Mouse (Mus musculus) liver, embryonic 11.5 days (tissue): Measurements from ENCODE around the gene Plcxd1. TPM values are rescaled to one million over a fixed set of nuclear protein-coding genes. Genes with fewer than 3 reads are reported as not detected.
A peak's percentile ranks its signal among the peaks of the same experiment; 100 is the strongest.

Experiments used
- ATAC-seq: fragments of 200-750 bp; cut with Nextera tagmentation; replicated peaks from 2 replicates; pipeline ENCODE4 v1.8.0; 2017; ENCODE audit warnings: moderate number of reproducible peaks, mild to moderate bottlenecking, moderate TSS enrichment, moderate library complexity; ENCODE audit not compliant: low FRiP score
- DNase-seq: peaks from one replicate; pipeline ENCODE4 v3.0.0-alpha.2; 2017; ENCODE audit warnings: low spot score
- H3K27ac ChIP-seq: fragments of 300-500 bp; sonication (generic); 2 replicates; pipeline ENCODE4 v1.5.1; 2014; ENCODE audit warnings: mild to moderate bottlenecking, low read depth, low read length, control low read depth
- H3K27me3 ChIP-seq: fragments of 300-500 bp; sonication (generic); replicated peaks from 2 replicates; pipeline ENCODE4 v1.6.1; 2014; ENCODE audit warnings: low read length, mixed read lengths; ENCODE audit not compliant: control insufficient read depth, insufficient read depth
- H3K36me3 ChIP-seq: fragments of 300-500 bp; sonication (generic); 2 replicates; pipeline ENCODE4 v1.6.1; 2014; ENCODE audit warnings: mild to moderate bottlenecking, low read length, moderate library complexity, mixed read lengths; ENCODE audit not compliant: control insufficient read depth, insufficient read depth
- H3K4me1 ChIP-seq: fragments of 300-500 bp; sonication (generic); replicated peaks from 2 replicates; pipeline ENCODE4 v1.6.1; 2014; ENCODE audit warnings: low read length, mixed read lengths; ENCODE audit not compliant: control insufficient read depth, insufficient read depth
- H3K4me2 ChIP-seq: fragments of 300-500 bp; sonication (generic); 2 replicates; pipeline ENCODE4 v1.6.1; 2014; ENCODE audit warnings: mild to moderate bottlenecking, control low read depth, moderate library complexity
- H3K4me3 ChIP-seq: fragments of 300-500 bp; sonication (generic); 2 replicates; pipeline ENCODE4 v1.5.1; 2014; ENCODE audit warnings: low read depth, low read length, control low read depth
- H3K9ac ChIP-seq: fragments of 300-500 bp; sonication (generic); 2 replicates; pipeline ENCODE4 v1.6.1; 2014; ENCODE audit warnings: low read depth, low read length, control low read depth
- H3K9me3 ChIP-seq: fragments of 300-500 bp; sonication (generic); 2 replicates; pipeline ENCODE4 v1.6.1; 2016; ENCODE audit warnings: low read length, inconsistent platforms, mixed read lengths; ENCODE audit not compliant: control insufficient read depth
- WGBS: fragments of 180-500 bp; shearing (Covaris S2); extraction: QIAGEN DNeasy Blood & Tissue Kit; methylation state at CpG from one replicate; pipeline ENCODE4 v1.1.7; 2014; 5-methylcytosine and 5-hydroxymethylcytosine counted together
- polyA plus RNA-seq: library from polyadenylated mRNA; unstranded; fragments of >200 nt; fragmentation: Nextera tagmentation; extraction: Ambion mirVana; gene quantifications from 2 replicates; pipeline ENCODE4 v1.2.1, GENCODE M21; 2014

Plcxd1 gene
- polyA plus RNA-seq, 1 experiment from 2014 or later: 0.71 TPM

GRCm38 (mm10) chr5:110135293-110136086, 35.7 kb downstream of the Plcxd1 start, which contains the start of gene Chfr:
Gene Chfr, plus strand, starts transcription at chr5:110135842.
- Histone ChIP-seq H3K9me3 (no peaks in the 10 kb centered on the region; the same call in 1 of the 2 replicates), H3K9ac (peak within 1 kb of the TSS; percentile 80), H3K27ac (peak within 1 kb of the TSS; percentile 46; the same call in 1 of the 2 replicates), H3K27me3 (no peaks in the 10 kb centered on the region), H3K4me2 (peak within 1 kb of the TSS; percentile 68), H3K4me3 (peak within 1 kb of the TSS; percentile 73), H3K4me1 (no peaks in the 10 kb centered on the region; the same call in 1 of the 2 replicates), H3K36me3 (peaks cover 4% of the 10 kb centered on the region; the same call in 1 of the 2 replicates)
- ATAC-seq: peak; percentile 100
- DNase-seq: peak; percentile 99
- WGBS: 2% methylated on average over 46 of the region's 46 CpGs

- H3K36me3 ChIP-seq: peaks cover 4% of the 10 kb centered on the region; the same call in 1 of the 2 replicates
- no peaks in the 10 kb centered on the region for H3K27me3 ChIP-seq
- H3K4me1 ChIP-seq: no peaks in the 10 kb centered on the region; the same call in 1 of the 2 replicates
- WGBS: 5% methylated on average over 18 of the region's 18 CpGs
- peak overlapping the region; percentile 20; the same call in 1 of the 2 replicates for H3K27ac ChIP-seq
- peak overlapping the region; percentile 68 for H3K4me2 ChIP-seq
- ATAC-seq (peak; percentile 42), DNase-seq (no peak)
- H3K4me3 ChIP-seq: peak overlapping the region; percentile 73
- H3K9me3 ChIP-seq: no peaks in the 10 kb centered on the region; the same call in 1 of the 2 replicates
- H3K9ac ChIP-seq: peak overlapping the region; percentile 80
These were observed 36.3 kb downstream of the Plcxd1 start for GRCm38 (mm10) chr5:110136087-110136464.

GRCm38 (mm10) chr5:110137816-110138215, 38.0 kb downstream of the Plcxd1 start:
- Histone ChIP-seq H3K9ac (no peak overlapping the region), H3K27ac (no peak overlapping the region), H3K9me3 (no peaks in the 10 kb centered on the region), H3K4me1 (no peaks in the 10 kb centered on the region; the same call in 1 of the 2 replicates), H3K4me2 (no peak overlapping the region), H3K36me3 (peaks cover 4% of the 10 kb centered on the region; the same call in 1 of the 2 replicates), H3K27me3 (no peaks in the 10 kb centered on the region), H3K4me3 (no peak overlapping the region)
- 91% methylated on average over 3 of the region's 3 CpGs for WGBS
- ATAC-seq (no peak), DNase-seq (no peak)

DNA sequence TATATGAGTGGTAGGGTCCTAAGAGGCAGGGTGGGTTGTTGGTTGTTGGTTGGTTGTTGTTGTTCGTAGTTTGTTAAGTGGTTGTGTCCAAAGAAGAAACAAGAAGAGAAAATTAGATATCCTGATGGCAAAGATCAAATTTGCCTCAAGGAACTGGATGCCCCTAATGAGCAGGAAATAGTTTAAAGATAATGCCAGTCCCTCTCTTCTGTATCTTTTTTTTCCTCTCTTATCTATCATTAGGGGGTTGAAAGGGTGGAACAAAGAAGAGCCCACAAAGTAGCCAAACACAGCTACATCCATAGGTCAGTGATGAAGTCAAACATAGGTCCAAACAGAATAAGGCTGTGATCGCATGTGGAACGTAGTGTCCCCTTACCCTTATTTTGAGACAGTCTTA, 39.6 kb downstream of the Plcxd1 start:
- no peak for DNase-seq
- H3K36me3 ChIP-seq: peaks cover 11% of the 10 kb centered on the region; the same call in 1 of the 2 replicates

DNA sequence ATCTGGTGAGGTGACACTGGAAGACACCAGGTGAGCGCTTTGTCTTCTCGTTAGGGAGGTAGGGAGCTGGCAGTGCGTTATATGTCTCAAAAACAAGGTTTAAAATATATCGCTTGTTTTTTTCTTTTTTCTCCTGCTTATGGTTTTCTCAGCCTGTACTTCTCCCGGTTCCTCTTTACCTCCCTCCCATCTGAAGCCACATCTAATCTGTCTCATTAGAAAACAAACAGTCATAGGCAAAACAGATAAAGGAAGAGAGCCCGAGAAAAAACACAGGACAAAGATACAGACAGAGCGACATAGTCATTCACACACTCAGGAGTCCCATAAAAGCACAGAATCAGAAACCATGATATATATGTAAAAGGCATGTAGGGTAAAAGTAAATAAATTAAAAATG, 40.7 kb downstream of the Plcxd1 start:
- Histone ChIP-seq H3K36me3 (peaks cover 14% of the 10 kb centered on the region; the same call in 1 of the 2 replicates), H3K4me2 (no peak overlapping the region), H3K9me3 (no peaks in the 10 kb centered on the region), H3K4me3 (no peak overlapping the region), H3K4me1 (no peaks in the 10 kb centered on the region; the same call in 1 of the 2 replicates), H3K27ac (no peak overlapping the region), H3K9ac (no peak overlapping the region), H3K27me3 (no peaks in the 10 kb centered on the region)
- DNase-seq (no peak), ATAC-seq (no peak)
- 89% methylated on average over 7 of the region's 7 CpGs for WGBS

More for the DNA sequence above, 39.6 kb downstream of the Plcxd1 start:
- Histone ChIP-seq H3K27me3 (no peaks in the 10 kb centered on the region), H3K4me2 (no peak overlapping the region), H3K4me1 (no peaks in the 10 kb centered on the region; the same call in 1 of the 2 replicates), H3K9ac (no peak overlapping the region), H3K27ac (no peak overlapping the region), H3K4me3 (no peak overlapping the region), H3K9me3 (no peaks in the 10 kb centered on the region)
- ATAC-seq: no peak
- 94% methylated on average over 3 of the region's 3 CpGs for WGBS

DNA sequence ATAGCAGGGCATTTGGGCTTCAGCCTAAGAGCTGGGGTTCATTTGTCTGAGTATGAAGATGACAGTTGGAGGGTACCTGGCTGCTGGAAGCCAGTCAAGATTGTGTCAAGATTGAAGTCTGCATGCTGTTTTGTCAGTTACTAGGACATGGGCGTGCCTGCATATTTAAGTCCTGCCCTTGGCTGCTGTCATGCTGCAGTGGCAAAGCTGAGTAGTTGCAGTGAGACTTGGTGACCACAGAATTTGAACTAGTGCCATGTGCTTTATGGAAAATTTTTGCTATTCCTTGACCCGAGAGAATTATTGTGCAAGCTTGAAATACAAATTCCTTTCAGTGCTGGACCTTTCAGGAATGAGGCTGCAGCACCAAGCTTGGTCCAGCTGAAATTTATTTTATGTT, 42.5 kb downstream of the Plcxd1 start:
- H3K36me3 ChIP-seq: peaks cover 23% of the 10 kb centered on the region

DNA sequence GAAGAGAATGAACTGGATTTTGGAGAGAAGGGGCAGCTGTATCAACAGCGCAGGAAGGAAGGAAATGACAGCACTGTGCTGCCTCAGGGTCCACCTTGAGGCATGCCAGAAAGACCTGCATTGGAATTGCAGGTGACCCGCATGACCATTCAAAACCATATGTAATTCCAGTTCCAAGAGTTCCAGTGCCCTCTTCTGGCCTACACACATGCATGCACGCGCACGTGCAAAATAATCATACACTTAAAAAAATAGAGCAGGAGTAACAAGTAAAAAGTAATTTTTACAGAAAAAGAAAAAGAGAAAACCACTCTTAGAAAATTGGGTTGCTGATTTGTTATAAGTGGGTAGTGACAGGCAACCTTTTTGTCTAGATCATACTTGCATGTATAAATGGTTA, 43.2 kb downstream of the Plcxd1 start:
- H3K9me3 ChIP-seq: no peaks in the 10 kb centered on the region
- H3K4me1 ChIP-seq: no peaks in the 10 kb centered on the region
- 86% methylated on average over 5 of the region's 5 CpGs for whole genome bisulfite sequencing
- H3K4me2 ChIP-seq: no peak overlapping the region
- DNase-seq (no peak), ATAC-seq (no peak)
- no peak overlapping the region for H3K9ac ChIP-seq
- H3K36me3 ChIP-seq: peaks cover 26% of the 10 kb centered on the region
- no peak overlapping the region for H3K27ac ChIP-seq
- H3K27me3 ChIP-seq: no peaks in the 10 kb centered on the region
- H3K4me3 ChIP-seq: no peak overlapping the region

More for the DNA sequence above, 42.5 kb downstream of the Plcxd1 start:
- Histone ChIP-seq H3K27me3 (no peaks in the 10 kb centered on the region), H3K4me1 (no peaks in the 10 kb centered on the region; the same call in 1 of the 2 replicates), H3K9ac (no peak overlapping the region), H3K4me3 (no peak overlapping the region), H3K27ac (no peak overlapping the region), H3K4me2 (no peak overlapping the region), H3K9me3 (no peaks in the 10 kb centered on the region)
- WGBS: 95% methylated on average over 2 of the region's 2 CpGs
- no peak for ATAC-seq
- DNase-seq: no peak
